Mouse (Mus musculus) liver, embryonic 12.5 days (tissue): ENCODE results near the gene Fhdc1. TPM values are rescaled to one million over a fixed set of nuclear protein-coding genes. Genes with fewer than 3 reads are reported as not detected.

Source experiments
- ATAC-seq: fragments of 200-750 bp; cut with Nextera tagmentation; 2 replicates; pipeline ENCODE4 v1.8.0; 2017; ENCODE audit warnings: moderate number of reproducible peaks, mild to moderate bottlenecking, moderate library complexity
- H3K27ac ChIP-seq: fragments of 300-500 bp; sonication (generic); 2 replicates; pipeline ENCODE4 v1.5.1; 2016; ENCODE audit warnings: mild to moderate bottlenecking
- H3K27me3 ChIP-seq: fragments of 300-500 bp; sonication (generic); replicated peaks from 2 replicates; pipeline ENCODE4 v1.6.1; 2016; ENCODE audit warnings: mild to moderate bottlenecking, moderate library complexity
- H3K36me3 ChIP-seq: fragments of 300-500 bp; sonication (generic); 2 replicates; pipeline ENCODE4 v1.6.1; 2016; ENCODE audit warnings: mild to moderate bottlenecking, moderate library complexity
- H3K4me1 ChIP-seq: fragments of 300-500 bp; sonication (generic); 2 replicates; pipeline ENCODE4 v1.6.1; 2016
- H3K4me2 ChIP-seq: fragments of 300-500 bp; sonication (generic); 2 replicates; pipeline ENCODE4 v1.6.1; 2016; ENCODE audit warnings: mild to moderate bottlenecking, moderate library complexity
- H3K4me3 ChIP-seq: fragments of 300-500 bp; sonication (generic); 2 replicates; pipeline ENCODE4 v1.5.1; 2016; ENCODE audit warnings: mild to moderate bottlenecking, moderate library complexity
- H3K9ac ChIP-seq: fragments of 300-500 bp; sonication (generic); 2 replicates; pipeline ENCODE4 v1.6.1; 2016; ENCODE audit warnings: mild to moderate bottlenecking, moderate library complexity
- H3K9me3 ChIP-seq: fragments of 300-500 bp; sonication (generic); replicated peaks from 2 replicates; pipeline ENCODE4 v1.6.1; 2016; ENCODE audit warnings: mild to moderate bottlenecking, moderate library complexity
- WGBS: fragments of 180-500 bp; shearing (Covaris S2); methylation state at CpG from one replicate; pipeline ENCODE4 v1.1.7; 2016; ENCODE audit not compliant: insufficient replicate concordance; 5-methylcytosine and 5-hydroxymethylcytosine counted together
- polyA plus RNA-seq: library from polyadenylated mRNA; unstranded; fragments of >200 nt; fragmentation: Nextera tagmentation; extraction: Ambion mirVana; gene quantifications from 2 replicates; pipeline ENCODE4 v1.2.1, GENCODE M21; 2016

Fhdc1 gene
- polyA plus RNA-seq = 26.5 and 31.5 TPM in 2 replicates

GRCm38 (mm10) chr3:84480006-84480897 lies at the start of gene Fhdc1:
TSS of gene Fhdc1 (minus strand) at chr3:84480429.
- under 1% methylated on average over 82 of the region's 82 CpGs for WGBS
- Histone ChIP-seq H3K4me1 (peaks cover 61% of the 10 kb centered on the region), H3K9me3 (no peaks in the 10 kb centered on the region), H3K9ac (peak within 1 kb of the TSS; percentile 94), H3K36me3 (peaks cover 10% of the 10 kb centered on the region), H3K4me2 (peak within 1 kb of the TSS; percentile 97), H3K4me3 (peak within 1 kb of the TSS; percentile 78), H3K27ac (peak within 1 kb of the TSS; percentile 91), H3K27me3 (peaks cover 70% of the 10 kb centered on the region)
- peak; percentile 72 for ATAC-seq

DNA sequence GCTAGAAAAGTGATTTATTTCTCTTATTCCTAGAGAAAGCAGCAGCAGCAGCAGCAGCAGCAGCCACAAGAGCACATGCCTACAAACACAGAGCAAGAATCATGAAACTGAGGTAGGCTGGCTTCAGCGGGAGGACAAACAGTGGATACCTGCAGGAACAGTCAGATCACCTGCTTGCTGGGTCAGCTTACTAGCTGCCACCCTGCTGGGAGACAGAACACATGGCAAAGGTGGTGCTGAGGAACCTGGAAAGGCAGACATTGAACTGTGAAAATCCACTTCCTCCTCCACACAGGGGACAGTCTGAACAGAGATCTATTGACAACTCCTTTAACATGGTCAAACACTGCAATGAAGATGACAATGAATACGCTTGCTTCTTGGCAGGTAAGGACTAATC lies 48.8 kb upstream of the Fhdc1 start:
- Histone ChIP-seq H3K9ac (no peak overlapping the region), H3K27ac (no peak overlapping the region), H3K27me3 (no peaks in the 10 kb centered on the region), H3K36me3 (peaks cover 6% of the 10 kb centered on the region; the same call in 1 of the 2 replicates), H3K4me3 (no peak overlapping the region), H3K9me3 (no peaks in the 10 kb centered on the region), H3K4me2 (no peak overlapping the region), H3K4me1 (0 out of 2 replicates have a peak, but pooled peaks cover 4% of the 10 kb centered on the region)
- ATAC-seq = no peak
- whole genome bisulfite sequencing = 73% methylated on average over 2 of the region's 2 CpGs

DNA sequence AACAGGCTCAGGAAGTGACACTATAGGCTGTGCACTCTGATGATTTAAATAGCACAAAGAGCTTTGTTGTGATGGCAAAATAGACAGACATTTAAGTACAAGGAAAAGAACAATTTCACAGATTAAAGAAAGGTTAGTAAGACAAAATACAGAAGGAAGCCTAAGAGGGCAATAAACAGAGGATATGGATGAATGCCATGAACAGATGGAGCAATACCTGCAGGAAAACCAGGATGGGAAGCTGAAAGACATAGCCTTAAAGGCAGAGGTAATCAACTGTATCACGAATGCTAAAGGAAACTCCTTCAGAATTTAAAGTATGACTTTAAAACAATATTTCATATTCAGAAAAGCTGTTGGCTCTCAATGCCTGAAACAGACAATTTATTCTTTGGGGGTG lies 44.7 kb upstream of the Fhdc1 start:
- H3K4me3 ChIP-seq = no peak overlapping the region
- ATAC-seq = no peak
- H3K4me2 ChIP-seq = no peak overlapping the region
- H3K36me3 ChIP-seq = peaks cover 6% of the 10 kb centered on the region; the same call in 1 of the 2 replicates
- H3K4me1 ChIP-seq = 0 out of 2 replicates have a peak, but pooled peaks cover 4% of the 10 kb centered on the region
- H3K9ac ChIP-seq = no peak overlapping the region
- H3K27ac ChIP-seq = no peak overlapping the region
- 65% methylated on average over 1 of the region's 1 CpGs for WGBS
- no peaks in the 10 kb centered on the region for H3K27me3 ChIP-seq
- H3K9me3 ChIP-seq = no peaks in the 10 kb centered on the region

GRCm38 (mm10) chr3:84516163-84516562 lies 35.9 kb upstream of the Fhdc1 start:
- Histone ChIP-seq H3K9ac (no peak overlapping the region), H3K27me3 (no peaks in the 10 kb centered on the region), H3K36me3 (peaks cover 8% of the 10 kb centered on the region; the same call in 1 of the 2 replicates), H3K4me3 (no peak overlapping the region), H3K9me3 (no peaks in the 10 kb centered on the region), H3K27ac (no peak overlapping the region), H3K4me1 (peaks cover 16% of the 10 kb centered on the region), H3K4me2 (no peak overlapping the region)
- WGBS = 87% methylated on average over 3 of the region's 3 CpGs
- no peak for ATAC-seq

GRCm38 (mm10) chr3:84512774-84513515 lies 32.7 kb upstream of the Fhdc1 start:
- Histone ChIP-seq H3K36me3 (peaks cover 7% of the 10 kb centered on the region; the same call in 1 of the 2 replicates), H3K4me2 (no peak overlapping the region), H3K9ac (no peak overlapping the region), H3K4me3 (no peak overlapping the region), H3K4me1 (peaks cover 16% of the 10 kb centered on the region), H3K27me3 (no peaks in the 10 kb centered on the region), H3K27ac (no peak overlapping the region), H3K9me3 (no peaks in the 10 kb centered on the region)
- WGBS = 53% methylated on average over 6 of the region's 6 CpGs
- no peak for ATAC-seq

GRCm38 (mm10) chr3:84505193-84505592 lies 25.0 kb upstream of the Fhdc1 start:
- 39% methylated on average over 4 of the region's 4 CpGs for WGBS
- 0 out of 2 replicates have a peak, but pooled peaks have one; percentile 37 for ATAC-seq
- Histone ChIP-seq H3K36me3 (peaks cover 14% of the 10 kb centered on the region; the same call in 1 of the 2 replicates), H3K27me3 (no peaks in the 10 kb centered on the region), H3K9ac (no peak overlapping the region), H3K4me3 (no peak overlapping the region), H3K4me1 (peaks cover 22% of the 10 kb centered on the region), H3K4me2 (no peak overlapping the region), H3K9me3 (no peaks in the 10 kb centered on the region), H3K27ac (no peak overlapping the region)

DNA sequence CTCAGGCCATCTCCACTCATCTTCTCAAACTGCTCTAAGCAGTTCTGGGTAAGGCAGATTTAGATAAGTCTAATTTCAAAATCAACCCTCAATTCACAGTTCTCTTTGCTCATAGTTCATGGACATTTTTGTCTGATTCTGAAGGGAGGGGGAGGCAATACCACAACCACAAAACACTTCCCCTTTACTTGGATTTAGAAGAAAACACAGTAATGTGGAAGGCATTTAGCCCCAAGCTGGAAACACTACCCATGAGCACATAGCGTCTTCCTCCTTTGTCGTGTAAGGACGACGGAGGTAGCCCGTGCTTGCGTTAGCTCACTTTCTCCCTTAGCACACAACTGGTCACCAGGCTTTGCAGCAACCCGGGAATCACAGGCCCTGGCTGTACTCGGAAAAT lies 24.1 kb upstream of the Fhdc1 start:
- no peak overlapping the region for H3K4me3 ChIP-seq
- H3K27ac ChIP-seq = no peak overlapping the region
- no peaks in the 10 kb centered on the region for H3K9me3 ChIP-seq
- 57% methylated on average over 8 of the region's 8 CpGs for WGBS
- H3K4me1 ChIP-seq = peaks cover 22% of the 10 kb centered on the region
- peaks cover 12% of the 10 kb centered on the region; the same call in 1 of the 2 replicates for H3K36me3 ChIP-seq
- no peaks in the 10 kb centered on the region for H3K27me3 ChIP-seq
- no peak overlapping the region for H3K9ac ChIP-seq
- no peak for ATAC-seq
- H3K4me2 ChIP-seq = no peak overlapping the region

DNA sequence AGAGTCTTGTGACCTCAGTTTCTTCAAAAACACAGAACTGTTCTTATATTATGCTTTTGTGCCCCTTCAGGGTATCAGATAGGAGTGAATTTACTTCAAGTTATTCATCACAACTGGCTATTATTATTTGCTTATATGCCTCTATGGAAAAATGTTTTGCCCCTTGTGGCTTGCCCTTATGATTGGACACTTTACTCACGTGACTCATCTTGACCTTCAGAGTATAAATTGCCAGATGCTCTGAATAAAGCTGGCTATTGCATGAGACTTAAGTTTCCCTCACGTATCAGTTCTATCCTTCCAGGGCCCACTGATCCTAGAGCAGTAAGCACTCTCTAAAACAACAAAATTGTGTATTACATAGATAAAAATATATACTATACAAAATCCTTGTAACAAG lies 21.9 kb upstream of the Fhdc1 start:
- no peaks in the 10 kb centered on the region for H3K27me3 ChIP-seq
- H3K9ac ChIP-seq = no peak overlapping the region
- WGBS = 77% methylated on average over 2 of the region's 2 CpGs
- no peak overlapping the region for H3K27ac ChIP-seq
- peaks cover 11% of the 10 kb centered on the region; the same call in 1 of the 2 replicates for H3K36me3 ChIP-seq
- H3K4me2 ChIP-seq = no peak overlapping the region
- H3K9me3 ChIP-seq = no peaks in the 10 kb centered on the region
- no peak for ATAC-seq
- no peak overlapping the region for H3K4me3 ChIP-seq
- H3K4me1 ChIP-seq = peaks cover 22% of the 10 kb centered on the region

DNA sequence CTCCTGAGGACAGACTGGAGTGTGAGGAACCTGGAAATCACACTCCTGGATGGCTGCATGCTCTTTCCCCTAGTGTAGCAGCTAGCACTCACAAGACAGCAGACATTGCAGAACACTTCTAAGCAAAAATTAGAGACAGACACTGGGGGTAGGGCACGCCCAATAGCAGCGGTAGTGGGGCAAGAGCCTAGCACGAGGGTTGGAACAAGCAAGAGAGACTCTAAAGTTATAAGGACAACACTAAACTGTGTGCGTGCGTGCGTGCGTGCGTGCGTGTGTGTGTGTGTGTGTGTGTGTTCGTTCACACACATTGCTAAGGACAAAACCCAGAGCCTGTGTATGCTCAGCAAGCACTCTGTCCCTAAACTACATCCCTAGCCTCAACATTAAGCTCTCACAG lies 20.3 kb upstream of the Fhdc1 start:
- no peaks in the 10 kb centered on the region for H3K9me3 ChIP-seq
- no peak overlapping the region for H3K4me2 ChIP-seq
- H3K9ac ChIP-seq = no peak overlapping the region
- peaks cover 20% of the 10 kb centered on the region for H3K4me1 ChIP-seq
- 86% methylated on average over 10 of the region's 10 CpGs for WGBS
- no peak overlapping the region for H3K4me3 ChIP-seq
- ATAC-seq = no peak
- H3K36me3 ChIP-seq = peaks cover 11% of the 10 kb centered on the region; the same call in 1 of the 2 replicates
- H3K27me3 ChIP-seq = no peaks in the 10 kb centered on the region
- H3K27ac ChIP-seq = no peak overlapping the region

DNA sequence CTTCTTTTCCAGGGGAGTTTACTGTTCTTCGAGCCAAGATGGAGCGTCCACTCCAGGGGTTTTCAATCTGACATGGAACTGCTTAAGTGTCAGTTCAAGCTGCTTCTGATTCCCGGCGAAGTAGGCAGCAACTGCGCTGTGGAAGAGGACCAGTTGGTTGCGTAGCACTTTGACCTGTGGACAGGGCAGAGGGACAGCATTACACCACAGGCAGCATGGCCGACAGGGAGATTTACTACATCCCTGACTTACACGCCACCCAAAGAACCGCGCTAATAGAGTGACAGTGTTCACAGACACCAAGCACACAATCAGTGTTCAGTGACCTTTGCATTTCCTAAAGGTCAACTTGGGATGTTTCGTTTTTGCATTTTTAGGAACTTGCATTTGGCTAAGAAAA lies 17.5 kb upstream of the Fhdc1 start:
- Histone ChIP-seq H3K9me3 (no peaks in the 10 kb centered on the region), H3K27me3 (no peaks in the 10 kb centered on the region), H3K36me3 (peaks cover 16% of the 10 kb centered on the region), H3K4me3 (no peak overlapping the region), H3K27ac (no peak overlapping the region), H3K9ac (no peak overlapping the region), H3K4me2 (no peak overlapping the region), H3K4me1 (0 out of 2 replicates have a peak, but pooled peaks cover 6% of the 10 kb centered on the region)
- 82% methylated on average over 11 of the region's 11 CpGs for WGBS
- no peak for ATAC-seq

DNA sequence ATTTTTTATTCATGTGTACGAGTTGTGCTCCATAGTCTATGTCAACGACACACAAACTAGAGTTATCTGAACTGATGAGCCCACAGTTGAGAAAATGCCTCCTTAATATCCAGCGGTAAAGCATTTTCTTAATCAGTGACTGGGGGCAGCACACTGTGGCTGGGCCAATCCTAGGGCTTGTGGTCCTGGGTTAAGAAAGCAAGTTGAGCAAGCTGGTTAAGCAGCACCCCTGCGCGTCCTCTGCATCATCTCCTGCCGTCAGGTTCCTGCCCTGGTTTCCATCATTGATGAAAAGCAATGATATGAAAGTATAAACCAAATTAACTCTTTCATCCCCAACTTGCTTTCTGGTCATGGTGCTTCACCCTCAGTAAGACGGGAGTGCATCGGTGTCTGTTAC lies 12.4 kb upstream of the Fhdc1 start:
- Histone ChIP-seq H3K4me3 (no peak overlapping the region), H3K9ac (no peak overlapping the region), H3K27ac (no peak overlapping the region), H3K4me2 (no peak overlapping the region), H3K9me3 (no peaks in the 10 kb centered on the region), H3K36me3 (peaks cover 13% of the 10 kb centered on the region), H3K4me1 (0 out of 2 replicates have a peak, but pooled peaks cover 8% of the 10 kb centered on the region), H3K27me3 (no peaks in the 10 kb centered on the region)
- ATAC-seq = no peak
- WGBS = 69% methylated on average over 8 of the region's 8 CpGs

DNA sequence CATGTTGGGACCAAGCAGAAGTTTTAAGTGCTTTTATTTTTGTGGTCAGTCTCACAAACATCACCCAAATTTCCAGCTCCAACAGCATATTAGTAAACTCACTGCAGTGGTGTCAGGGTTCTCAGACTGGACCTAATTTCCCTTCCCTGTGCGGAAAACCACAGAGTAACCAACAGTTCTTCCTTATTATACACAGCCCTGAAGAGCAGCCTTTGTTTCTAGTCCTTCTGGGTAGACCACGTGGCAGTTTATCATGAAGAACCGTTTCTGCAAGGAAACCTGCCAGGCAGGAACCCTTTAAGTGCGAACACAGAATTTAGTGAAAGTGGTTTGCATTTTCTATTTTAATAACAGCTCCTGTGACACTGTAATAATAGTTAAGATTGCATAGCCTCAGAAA lies 11.9 kb upstream of the Fhdc1 start:
- H3K27me3 ChIP-seq = no peaks in the 10 kb centered on the region
- no peak overlapping the region for H3K27ac ChIP-seq
- WGBS = 28% methylated on average over 4 of the region's 4 CpGs

More for the DNA sequence above, 11.9 kb upstream of the Fhdc1 start:
- Histone ChIP-seq H3K9me3 (no peaks in the 10 kb centered on the region), H3K36me3 (peaks cover 11% of the 10 kb centered on the region), H3K4me1 (0 out of 2 replicates have a peak, but pooled peaks cover 8% of the 10 kb centered on the region), H3K9ac (no peak overlapping the region), H3K4me3 (no peak overlapping the region), H3K4me2 (no peak overlapping the region)
- ATAC-seq = no peak
